Mouse (Mus musculus) liver, adult (tissue): ENCODE results near the gene Casc4.

Source experiments
- GATA4 ChIP-seq: IDR thresholded peaks from 2 replicates; pipeline ENCODE4 v1.6.1; 2014; ENCODE audit warnings: mild to moderate bottlenecking, low read length; ENCODE audit not compliant: insufficient replicate concordance

Casc4 gene

DNA sequence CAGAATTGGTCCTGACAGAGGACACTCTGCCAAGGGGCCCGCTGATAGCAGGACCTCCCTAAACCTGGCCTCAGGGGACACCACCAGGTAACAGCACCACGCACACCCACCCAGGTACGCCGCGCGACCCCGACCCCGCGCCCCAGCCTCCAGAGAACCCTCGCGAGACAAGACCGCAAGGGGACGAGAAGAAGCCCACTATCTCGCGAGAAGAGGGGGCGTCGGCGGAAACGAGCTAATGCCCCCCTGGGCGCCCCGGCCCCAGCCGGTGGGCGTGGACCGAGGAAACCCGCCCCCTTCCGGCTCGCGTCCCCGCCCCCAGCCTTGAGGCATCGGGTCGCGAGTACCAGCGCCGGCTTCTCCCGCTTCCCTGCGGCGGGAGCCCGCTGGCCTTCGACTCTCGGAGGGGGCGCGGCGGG is at the start of gene Casc4:
Gene Casc4, plus strand, starts transcription at position 339 of the 419 bp plus-strand sequence.
- no peak for TF ChIP-seq GATA4

DNA sequence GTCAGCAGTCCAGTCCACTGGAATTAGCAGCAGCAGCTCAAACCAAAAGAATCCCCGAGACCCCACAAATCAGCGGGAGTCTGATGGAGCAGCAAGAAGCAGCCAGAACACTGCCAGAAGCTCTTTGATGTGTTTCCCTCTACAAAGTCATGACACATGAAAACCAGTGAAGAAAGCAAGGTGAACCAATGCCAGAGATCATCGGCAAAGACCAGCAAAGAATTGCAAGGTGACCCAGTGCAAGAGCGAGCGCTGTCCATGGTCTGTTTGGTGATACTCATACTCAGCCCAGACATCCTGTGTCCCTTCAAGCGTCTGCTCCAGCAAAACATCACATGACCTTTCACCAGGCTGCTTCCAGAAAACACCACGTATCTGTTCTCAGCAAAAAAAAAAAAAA is 45.0 kb upstream of the Casc4 start:
- TF ChIP-seq GATA4 = no peak

GRCm38 (mm10) chr2:121824653-121825052 is 42.1 kb upstream of the Casc4 start:
- no peak for TF ChIP-seq GATA4

GRCm38 (mm10) chr2:121826189-121826588 is 40.6 kb upstream of the Casc4 start:
- no peak for TF ChIP-seq GATA4

DNA sequence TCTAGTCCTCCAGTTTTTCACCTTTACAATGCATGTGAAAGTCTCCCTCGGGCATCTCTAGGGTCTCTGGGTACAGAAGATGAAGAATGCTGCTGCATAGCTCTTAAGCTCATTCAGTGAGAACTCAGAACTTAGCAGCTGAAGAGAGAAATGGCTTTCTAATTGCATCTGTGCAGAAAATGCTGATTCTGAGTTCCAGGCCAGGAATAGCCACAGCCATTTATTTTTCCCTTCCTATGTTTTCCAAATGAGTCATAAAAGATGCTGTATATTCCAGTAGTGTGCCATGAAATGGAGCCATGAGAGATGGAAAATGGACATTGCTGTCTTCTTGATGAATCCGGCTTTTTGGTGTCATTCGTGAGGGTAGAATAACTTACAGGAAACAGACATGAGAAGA is 38.4 kb upstream of the Casc4 start:
- no peak for TF ChIP-seq GATA4

- no peak for TF ChIP-seq GATA4
Observed at GRCm38 (mm10) chr2:121832484-121832894, 34.3 kb upstream of the Casc4 start.

GRCm38 (mm10) chr2:121834926-121835325 is 31.8 kb upstream of the Casc4 start:
- no peak for TF ChIP-seq GATA4

DNA sequence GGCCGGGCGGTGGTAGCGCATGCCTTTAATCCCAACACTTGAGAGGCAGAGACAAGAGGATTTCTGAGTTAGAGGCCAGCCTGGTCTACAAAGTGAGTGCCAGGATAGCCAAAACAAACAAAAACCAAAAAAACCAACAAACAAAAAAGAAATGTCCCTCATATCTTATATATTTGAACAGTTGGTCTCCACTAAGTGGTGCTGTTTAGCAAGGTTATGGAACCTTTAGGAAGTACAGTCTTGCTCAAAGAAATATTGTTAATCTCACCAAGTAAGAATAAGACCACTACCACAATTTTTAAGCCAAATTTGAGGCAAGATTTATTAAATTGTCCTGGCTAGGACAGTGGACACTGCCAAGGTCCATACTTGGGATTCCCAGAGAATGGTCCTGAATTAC is 25.3 kb upstream of the Casc4 start:
- TF ChIP-seq GATA4 = no peak

- TF ChIP-seq GATA4 = no peak
Observed at GRCm38 (mm10) chr2:121842249-121842648, 24.5 kb upstream of the Casc4 start.

DNA sequence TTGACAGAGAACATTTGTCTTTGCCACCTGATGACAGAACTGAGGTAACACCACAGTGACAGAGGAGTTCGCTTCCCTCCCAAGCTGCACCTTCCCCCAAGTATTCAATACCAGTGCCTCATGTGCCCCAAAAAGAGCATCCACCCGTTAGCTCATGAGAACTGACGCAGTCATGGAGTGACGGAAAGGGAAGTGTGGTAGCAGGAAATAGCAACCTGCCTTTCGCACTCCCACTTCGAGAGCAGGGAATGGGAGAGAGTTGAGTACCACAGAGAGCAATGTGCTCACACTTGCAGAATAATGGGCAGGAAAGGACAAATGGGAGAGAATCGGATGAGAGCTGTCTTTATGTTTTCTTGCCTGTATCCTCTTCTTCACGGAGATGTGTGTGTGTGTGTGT is 20.7 kb upstream of the Casc4 start:
- TF ChIP-seq GATA4 = no peak

DNA sequence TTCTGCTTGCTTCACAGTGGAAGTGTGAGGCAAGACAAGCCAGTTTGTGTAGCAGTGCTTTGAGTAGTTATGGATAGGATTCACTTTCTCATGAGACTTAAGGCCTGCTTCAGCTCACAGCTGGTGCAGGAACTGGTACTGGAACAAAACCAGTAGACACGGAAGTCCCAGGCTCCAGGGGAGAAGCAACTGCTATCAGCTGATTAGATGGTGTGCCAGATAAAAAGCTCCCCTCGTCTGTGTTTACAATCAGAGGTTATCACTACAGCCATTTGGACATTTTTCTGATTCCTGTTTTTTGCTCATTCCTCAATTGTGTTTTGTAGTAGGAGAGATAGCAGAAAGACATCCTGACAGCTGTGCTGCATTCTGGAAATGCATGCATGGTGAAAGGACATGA is 14.7 kb upstream of the Casc4 start:
- TF ChIP-seq GATA4 = no peak

DNA sequence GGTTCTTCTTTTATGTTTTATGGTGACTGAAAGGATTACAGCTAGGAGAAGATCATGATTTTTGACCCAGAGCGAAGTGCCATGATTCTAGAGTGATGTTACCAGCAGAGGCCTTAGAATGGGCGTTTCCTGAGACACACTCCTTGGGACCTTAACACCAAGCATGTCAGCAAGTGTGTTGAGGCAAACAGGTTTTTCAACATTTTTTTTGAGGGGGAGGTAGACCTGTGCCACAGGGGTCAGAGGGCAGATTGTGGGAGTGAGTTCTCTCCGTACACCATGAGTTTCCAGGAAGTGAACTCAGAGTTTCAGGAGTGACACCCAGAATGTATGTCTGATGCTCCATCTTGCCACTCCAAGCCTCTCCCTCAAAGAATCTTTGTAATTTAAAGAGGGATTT is 12.8 kb upstream of the Casc4 start:
- no peak for TF ChIP-seq GATA4

- no peak for TF ChIP-seq GATA4
Observed at GRCm38 (mm10) chr2:121859380-121859980, 7.3 kb upstream of the Casc4 start.

- TF ChIP-seq GATA4 = no peak
Observed at GRCm38 (mm10) chr2:121866071-121866601, 634 bp upstream of the Casc4 start.

DNA sequence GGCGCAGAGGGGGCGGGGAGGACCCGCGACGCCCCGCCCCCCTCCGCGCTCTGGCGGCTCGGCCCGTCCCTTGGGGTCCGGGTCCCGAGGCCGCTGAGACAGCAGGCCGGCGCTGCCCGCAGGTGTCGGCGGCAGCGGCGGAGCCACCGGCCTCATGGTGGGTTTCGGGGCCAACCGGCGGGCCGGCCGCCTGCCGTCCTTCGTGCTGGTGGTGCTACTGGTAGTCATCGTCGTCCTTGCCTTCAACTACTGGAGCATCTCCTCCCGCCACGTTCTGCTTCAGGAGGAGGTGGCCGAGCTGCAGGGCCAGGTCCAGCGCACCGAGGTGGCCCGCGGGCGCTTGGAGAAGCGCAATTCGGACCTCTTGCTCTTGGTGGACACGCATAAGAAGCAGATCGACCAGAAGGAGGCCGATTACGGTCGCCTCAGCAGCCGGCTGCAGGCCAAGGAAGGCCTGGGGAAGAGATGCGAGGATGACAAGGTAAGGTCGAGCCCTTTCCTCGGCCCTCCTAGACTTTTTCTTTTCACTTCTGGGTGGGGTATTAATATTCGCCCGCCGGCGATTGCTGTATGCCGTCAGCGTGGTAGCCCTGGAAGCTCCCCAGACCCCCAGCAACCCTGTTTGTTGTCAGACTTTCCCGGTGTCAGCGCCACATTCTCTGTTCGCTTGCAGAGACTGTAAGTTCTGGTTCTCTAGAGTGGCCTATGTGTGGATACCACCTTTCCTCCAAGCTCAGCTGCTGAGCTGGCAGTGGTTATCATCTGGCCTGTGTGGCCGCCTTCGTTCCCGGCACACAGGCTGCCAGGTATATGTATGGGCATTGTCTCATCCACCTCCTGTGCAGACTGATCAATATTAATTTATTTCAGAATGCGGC is 520 bp downstream of the Casc4 start:
- TF ChIP-seq GATA4 = no peak

DNA sequence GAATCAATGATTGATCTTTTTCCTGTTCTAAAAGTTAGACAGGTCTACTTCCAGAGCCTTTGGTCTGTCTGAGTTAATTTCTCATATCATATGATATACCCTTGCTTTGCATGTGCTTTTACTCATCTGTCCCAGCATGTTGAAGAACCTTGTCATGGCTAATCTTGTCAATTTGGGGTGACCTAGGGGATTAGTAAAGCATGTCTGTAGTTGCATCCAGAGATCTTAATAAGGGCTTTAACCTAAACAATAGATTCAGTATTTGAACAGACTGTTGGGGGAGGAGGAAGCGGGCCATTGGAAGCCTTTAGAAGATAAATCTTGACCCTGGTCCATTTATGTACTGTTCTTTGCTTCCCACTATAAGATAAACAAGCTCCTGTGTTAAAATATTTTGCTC is 12.7 kb downstream of the Casc4 start:
- TF ChIP-seq GATA4 = no peak
